Mouse (Mus musculus): ENCODE measurements around the gene Paqr5.

DNA sequence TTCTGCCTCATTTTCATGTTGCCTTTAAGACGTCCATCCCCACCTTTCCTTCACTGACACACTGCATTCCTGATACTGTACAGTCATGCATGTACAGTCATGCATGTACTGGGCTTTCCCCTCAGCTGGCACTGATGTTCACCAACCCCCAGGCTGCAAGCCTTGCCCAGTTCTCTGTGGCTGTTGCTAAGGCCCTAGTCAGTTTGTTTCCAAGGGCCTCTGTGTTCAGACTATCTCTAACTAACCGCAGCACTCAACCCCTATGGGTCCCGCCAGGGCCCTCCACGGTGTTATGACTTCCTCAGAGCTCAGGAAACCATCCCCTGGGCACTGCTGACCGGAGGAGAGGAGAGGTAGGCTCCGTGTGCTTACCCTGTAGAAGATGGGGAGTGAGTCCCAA lies 63.3 kb downstream of the Paqr5 start:
- no peak for TF ChIP-seq CTCF (conservative IDR thresholded peaks at IDR 0.05; ENCODE audit: low read length)
- no peak for TF ChIP-seq POU5F1 (IDR thresholded peaks at IDR 0.05; ENCODE audit: borderline replicate concordance, low read length)
